ENCODE assay signal across 26 mouse cellular contexts in genomic region chr11:87001217-87001616, GRCm38 (mm10).
"Had no signal": no experiment of that assay in that cellular context is flagged by ENCODE, and none has a peak within 500 bp of the region (broad histone marks: within the 10 kb centered on the region; RNA-seq: fewer than 3 reads in every experiment).

No protein-coding gene starts in this region.

- H3K4me1 ChIP-seq: hindbrain, embryonic 12.5 days; limb, embryonic 10.5 days; limb, embryonic 12.5 days; liver, embryonic 13.5 days had no signal

- ATAC-seq: hindbrain, embryonic 16.5 days; inflammation-experienced regulatory T-cells, adult 6 months; intestine, embryonic 15.5 days; intestine, postnatal 0 days had no signal

- DNase-seq: gastrocnemius, postnatal 14 days; gastrocnemius, postnatal 36 days; heart, adult 18-20 months; heart, postnatal 10 days; heart, postnatal 4 days; kidney, adult 18-20 months; kidney, adult 8-10 months; kidney, postnatal 10 days; kidney, postnatal 25 days; kidney, postnatal 4 days; layer of hippocampus, adult 9-11 months; layer of hippocampus, postnatal 36 days; liver; liver, embryonic 13.5 days had no signal

- H3K36me3 ChIP-seq: heart, embryonic 10.5 days; heart, embryonic 12.5 days; hindbrain, embryonic 10.5 days; hindbrain, embryonic 12.5 days; intestine, embryonic 15.5 days; limb, embryonic 10.5 days; limb, embryonic 12.5 days; liver, embryonic 13.5 days had no signal

- H3K4me2 ChIP-seq: heart, embryonic 12.5 days; hindbrain, embryonic 12.5 days; hindbrain, embryonic 14.5 days; intestine, embryonic 15.5 days; limb, embryonic 12.5 days; liver, embryonic 11.5 days; liver, embryonic 13.5 days had no signal

- H3K4me3 ChIP-seq: heart, embryonic 10.5 days; heart, embryonic 12.5 days; hindbrain, embryonic 10.5 days; hindbrain, embryonic 12.5 days; intestine, embryonic 15.5 days; limb, embryonic 10.5 days; limb, embryonic 12.5 days; liver, embryonic 13.5 days had no signal

- H3K9ac ChIP-seq: heart, embryonic 12.5 days; hindbrain, embryonic 12.5 days; hindbrain, embryonic 14.5 days; intestine, embryonic 15.5 days; limb, embryonic 12.5 days; liver, embryonic 13.5 days had no signal

- H3K27me3 ChIP-seq: heart, embryonic 12.5 days; hindbrain, embryonic 12.5 days; intestine, embryonic 15.5 days; limb, embryonic 12.5 days; liver, embryonic 13.5 days had no signal

- H3K27ac ChIP-seq: heart, embryonic 10.5 days; hindbrain, embryonic 10.5 days; hindbrain, embryonic 12.5 days; hindbrain, embryonic 14.5 days; intestine, embryonic 15.5 days; limb, embryonic 10.5 days; limb, embryonic 12.5 days; liver, embryonic 13.5 days had no signal

- H3K9me3 ChIP-seq: heart, embryonic 10.5 days; heart, embryonic 12.5 days; hindbrain, embryonic 10.5 days; hindbrain, embryonic 12.5 days; intestine, embryonic 15.5 days; limb, embryonic 10.5 days; limb, embryonic 12.5 days; liver, embryonic 13.5 days had no signal
